Mouse (Mus musculus) heart, adult 2 months (tissue): Measurements from ENCODE around the gene Fbxo42. TPM values are rescaled to one million over a fixed set of nuclear protein-coding genes. Genes with fewer than 3 reads are reported as not detected.

Experiments used
- DNase-seq, 2 experiments: peaks; one replicate each; pipeline ENCODE4 v3.0.0; 2021
- H3K27ac ChIP-seq: fragments of 200-600 bp; 2 replicates; pipeline ENCODE4 v1.8.1; 2022
- H3K27me3 ChIP-seq: fragments of 200-500 bp; 2 replicates; pipeline ENCODE4 v1.6.1; 2012; ENCODE audit warnings: mild to moderate bottlenecking, low read length, inconsistent platforms, mixed read lengths; ENCODE audit not compliant: control insufficient read depth, insufficient read depth
- H3K36me3 ChIP-seq: fragments of 200-500 bp; 2 replicates; pipeline ENCODE4 v1.6.1; 2012; ENCODE audit warnings: low read length, inconsistent platforms; ENCODE audit not compliant: control insufficient read depth, insufficient read depth
- H3K4me1 ChIP-seq: fragments of 200-500 bp; 2 replicates; pipeline ENCODE4 v1.6.1; 2011; ENCODE audit warnings: low read length; ENCODE audit not compliant: control insufficient read depth, insufficient read depth
- H3K4me3 ChIP-seq: fragments of 200-600 bp; 2 replicates; pipeline ENCODE4 v1.8.1; 2022
- H3K79me2 ChIP-seq: fragments of 200-500 bp; replicated peaks from 2 replicates; pipeline ENCODE4 v1.6.1; 2012; ENCODE audit warnings: mild to moderate bottlenecking, inconsistent platforms, low read length, moderate library complexity, mixed read lengths; ENCODE audit not compliant: control insufficient read depth, insufficient read depth
- H3K9ac ChIP-seq: fragments of 200-500 bp; 2 replicates; pipeline ENCODE4 v1.6.1; 2012; ENCODE audit warnings: low read depth, mild to moderate bottlenecking, control low read depth, inconsistent platforms, low read length, mixed read lengths
- CTCF ChIP-seq: fragments of 200-600 bp; IDR thresholded peaks from 2 replicates; pipeline ENCODE4 v1.8.1; 2022; ENCODE audit warnings: antibody characterized with exemption, mild to moderate bottlenecking, moderate library complexity
- EP300 ChIP-seq: fragments of 200-500 bp; IDR thresholded peaks from 2 replicates; pipeline ENCODE4 v1.6.1; 2011; ENCODE audit warnings: low read depth, low read length, control low read depth; ENCODE audit not compliant: insufficient read depth
- POLR2A ChIP-seq: fragments of 200-500 bp; IDR thresholded peaks from 2 replicates; pipeline ENCODE4 v1.6.1; 2011; ENCODE audit warnings: mild to moderate bottlenecking, low read depth, low read length, control low read depth; ENCODE audit not compliant: insufficient read depth
- WGBS: fragments of 180-500 bp; shearing (Covaris S2); methylation state at CpG from one replicate; pipeline ENCODE4 v1.1.7; 2018; 5-methylcytosine and 5-hydroxymethylcytosine counted together
- intact Hi-C: fragments of 180-260 bp; cut with DNase I; formaldehyde crosslinking; loops from one replicate; pipeline ENCODE4 v1.15.1; 2025
- polyA plus RNA-seq: library from polyadenylated mRNA; depleted of rRNA; stranded (reverse); fragments of >200 nt; gene quantifications from 2 replicates; pipeline ENCODE4 v1.2.3, GENCODE M21; 2012
- total RNA-seq, 2 experiments: library from RNA; stranded (reverse); gene quantifications; 2 replicates each; pipeline ENCODE4 v1.2.3; 2021

The Fbxo42 gene
- total and polyA plus RNA-seq, 3 experiments, result 7.6 to 11.3 (median 9.0) TPM

DNA sequence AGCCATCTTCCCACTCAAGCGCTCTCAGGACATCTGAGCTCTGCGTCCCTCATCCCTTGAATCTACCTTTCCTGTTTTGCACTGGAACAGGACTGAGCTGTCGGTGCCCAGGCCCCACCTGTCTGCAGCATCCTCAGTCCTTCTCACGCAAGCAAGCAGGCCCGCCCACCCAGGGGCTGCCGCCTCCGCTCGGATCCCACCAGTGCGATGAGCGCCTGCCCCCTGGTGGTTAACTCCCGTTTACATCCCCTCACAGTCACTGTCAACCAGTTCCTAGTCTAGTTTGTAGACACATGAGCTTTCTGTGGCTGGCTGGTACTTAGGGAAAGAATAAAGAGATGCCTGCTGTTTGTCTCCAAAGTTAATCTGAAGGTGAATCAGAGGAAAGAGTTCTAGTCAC, 27.0 kb upstream of the Fbxo42 start:
- Histone ChIP-seq H3K9ac (no peak overlapping the region), H3K27me3 (no peaks in the 10 kb centered on the region), H3K79me2 (peaks cover 4% of the 10 kb centered on the region; the same call in 1 of the 2 replicates), H3K27ac (no peak overlapping the region), H3K4me3 (no peak overlapping the region), H3K36me3 (no peaks in the 10 kb centered on the region), H3K4me1 (peaks cover 15% of the 10 kb centered on the region)
- intact Hi-C loops, result no loop called here
- WGBS, result 31% methylated on average over 11 of the region's 11 CpGs
- no peak for DNase-seq
- no peak for TF ChIP-seq EP300
- peak; percentile 75 for TF ChIP-seq CTCF
- no peak for TF ChIP-seq POLR2A

DNA sequence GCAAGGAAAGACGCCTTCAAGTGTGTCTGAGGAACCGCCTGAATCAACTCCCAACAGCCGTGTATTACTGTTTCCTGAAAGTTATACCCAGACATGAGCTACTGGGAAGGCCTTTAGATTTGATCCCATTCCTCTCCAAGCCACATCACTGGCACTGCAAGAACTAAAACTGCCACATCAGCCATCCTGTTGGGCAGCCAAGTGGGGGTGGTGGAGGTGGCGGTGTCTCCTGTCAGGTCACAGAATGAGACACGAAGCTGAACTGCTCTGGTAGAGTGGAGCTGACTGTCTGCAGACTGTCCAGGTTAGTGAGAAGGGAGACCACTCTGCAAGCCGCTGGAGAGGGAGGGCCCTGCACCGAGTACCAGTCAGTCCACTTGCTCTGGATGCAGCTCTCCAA, 25.1 kb upstream of the Fbxo42 start:
- Histone ChIP-seq H3K79me2 (peaks cover 7% of the 10 kb centered on the region), H3K4me1 (peaks cover 20% of the 10 kb centered on the region), H3K4me3 (no peak overlapping the region), H3K36me3 (no peaks in the 10 kb centered on the region), H3K27me3 (no peaks in the 10 kb centered on the region), H3K9ac (no peak overlapping the region), H3K27ac (no peak overlapping the region)
- intact Hi-C loops, result no loop called here
- 61% methylated on average over 7 of the region's 7 CpGs for WGBS
- TF ChIP-seq EP300 (no peak), CTCF (no peak), POLR2A (no peak)
- no peak for DNase-seq

DNA sequence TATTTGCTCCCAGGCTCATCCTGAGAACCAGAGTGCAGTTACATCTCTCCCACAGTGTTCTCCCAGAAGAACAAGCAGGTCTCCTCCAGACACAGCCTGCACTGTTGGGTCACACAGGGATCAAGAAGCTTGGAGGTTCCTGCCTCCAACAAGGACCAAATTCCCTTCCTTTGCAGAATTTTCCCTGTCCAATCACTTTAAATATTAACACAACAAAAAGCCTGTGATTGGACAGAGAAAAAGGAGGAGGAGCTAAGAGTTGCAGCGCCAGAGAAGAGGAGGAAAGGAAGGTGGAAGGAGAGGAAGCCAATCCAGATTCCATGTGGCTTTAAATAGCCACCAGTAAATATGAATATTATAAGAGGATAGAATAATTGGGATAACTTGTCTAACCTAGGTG, 24.6 kb upstream of the Fbxo42 start:
- H3K79me2 ChIP-seq, result peaks cover 7% of the 10 kb centered on the region
- peaks cover 20% of the 10 kb centered on the region for H3K4me1 ChIP-seq
- no peak for TF ChIP-seq POLR2A
- no peak for TF ChIP-seq CTCF
- TF ChIP-seq EP300, result no peak
- intact Hi-C loops, result no loop called here
- no peaks in the 10 kb centered on the region for H3K27me3 ChIP-seq
- H3K4me3 ChIP-seq, result no peak overlapping the region
- DNase-seq, result no peak
- H3K36me3 ChIP-seq, result no peaks in the 10 kb centered on the region
- H3K9ac ChIP-seq, result no peak overlapping the region
- 8% methylated on average over 1 of the region's 1 CpGs for WGBS
- H3K27ac ChIP-seq, result no peak overlapping the region

DNA sequence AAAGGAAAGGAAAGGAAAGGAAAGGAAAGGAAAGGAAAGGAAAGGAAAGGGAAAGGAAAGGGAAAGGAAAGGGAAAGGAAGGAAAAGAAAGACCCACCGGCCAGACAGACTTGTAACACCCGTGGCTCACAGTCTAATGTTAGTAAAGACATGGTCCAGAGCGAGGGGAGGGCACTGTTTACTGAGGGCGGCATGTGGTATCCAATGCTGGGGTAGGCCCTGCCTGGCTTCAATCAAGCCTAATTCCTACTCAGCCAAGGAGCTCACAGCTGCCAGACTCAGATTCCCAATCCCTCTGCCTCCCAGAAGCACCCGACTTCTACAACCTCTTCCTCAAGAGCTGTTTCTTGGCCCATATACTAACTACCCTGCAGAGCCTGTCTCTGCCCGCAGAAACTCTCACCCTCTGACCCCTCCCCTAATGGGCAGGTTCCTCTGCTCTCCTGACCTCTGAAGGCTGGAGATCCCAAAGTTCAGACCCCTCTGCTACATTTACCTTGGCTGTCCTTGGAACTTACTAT, 18.5 kb upstream of the Fbxo42 start:
- Histone ChIP-seq H3K4me3 (no peak overlapping the region), H3K27ac (no peak overlapping the region), H3K79me2 (peaks cover 8% of the 10 kb centered on the region), H3K27me3 (no peaks in the 10 kb centered on the region), H3K9ac (no peak overlapping the region), H3K36me3 (peaks cover 3% of the 10 kb centered on the region; the same call in 1 of the 2 replicates), H3K4me1 (peaks cover 32% of the 10 kb centered on the region)
- no peak for TF ChIP-seq CTCF
- no peak for TF ChIP-seq POLR2A
- no peak for TF ChIP-seq EP300
- DNase-seq, result no peak
- 75% methylated on average over 6 of the region's 6 CpGs for WGBS
- intact Hi-C loops, result no loop called here

DNA sequence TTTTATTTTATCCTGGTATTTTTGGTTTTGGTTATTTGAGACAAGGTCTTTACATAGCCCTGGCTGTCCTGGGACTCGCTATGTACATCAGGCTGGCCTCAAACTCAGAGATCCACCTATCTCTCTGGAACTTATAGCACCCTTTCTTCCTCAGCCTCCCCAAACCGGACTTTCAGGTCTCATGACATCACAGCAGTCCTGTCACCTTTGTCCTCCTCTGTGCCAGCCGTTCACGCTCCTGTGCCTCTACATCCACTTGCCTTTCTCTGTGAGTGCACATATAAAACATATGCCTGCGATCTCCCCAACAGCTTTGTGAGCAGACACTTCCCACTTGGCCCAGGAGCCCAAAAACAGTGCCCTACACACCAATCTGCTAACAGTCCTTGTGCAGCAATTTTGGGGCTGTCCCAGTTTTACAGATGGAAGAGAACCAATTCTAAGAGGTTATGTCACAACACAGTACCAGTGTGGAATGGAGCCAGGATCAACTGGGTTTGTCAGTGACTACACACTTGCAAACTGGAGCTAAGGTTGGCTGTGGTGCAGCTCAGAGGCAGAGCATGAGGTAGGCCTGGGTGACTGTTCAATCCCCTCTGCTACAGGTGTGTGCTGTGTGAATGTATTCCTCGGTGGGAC, 16.9 kb upstream of the Fbxo42 start:
- intact Hi-C loops, result loop anchor here (10.0 kb wide), 1 partner anchor 664 kb away; the partner anchor contains the start of genes Casp9 and Dnajc16
- Histone ChIP-seq H3K9ac (no peak overlapping the region), H3K4me1 (peaks cover 40% of the 10 kb centered on the region), H3K27ac (no peak overlapping the region), H3K36me3 (peaks cover 6% of the 10 kb centered on the region), H3K27me3 (no peaks in the 10 kb centered on the region), H3K4me3 (no peak overlapping the region), H3K79me2 (peaks cover 8% of the 10 kb centered on the region)
- TF ChIP-seq CTCF (no peak), POLR2A (no peak), EP300 (0 out of 2 replicates have a peak, but pooled peaks have one; percentile 11)
- WGBS, result 67% methylated on average over 6 of the region's 6 CpGs
- no peak for DNase-seq

DNA sequence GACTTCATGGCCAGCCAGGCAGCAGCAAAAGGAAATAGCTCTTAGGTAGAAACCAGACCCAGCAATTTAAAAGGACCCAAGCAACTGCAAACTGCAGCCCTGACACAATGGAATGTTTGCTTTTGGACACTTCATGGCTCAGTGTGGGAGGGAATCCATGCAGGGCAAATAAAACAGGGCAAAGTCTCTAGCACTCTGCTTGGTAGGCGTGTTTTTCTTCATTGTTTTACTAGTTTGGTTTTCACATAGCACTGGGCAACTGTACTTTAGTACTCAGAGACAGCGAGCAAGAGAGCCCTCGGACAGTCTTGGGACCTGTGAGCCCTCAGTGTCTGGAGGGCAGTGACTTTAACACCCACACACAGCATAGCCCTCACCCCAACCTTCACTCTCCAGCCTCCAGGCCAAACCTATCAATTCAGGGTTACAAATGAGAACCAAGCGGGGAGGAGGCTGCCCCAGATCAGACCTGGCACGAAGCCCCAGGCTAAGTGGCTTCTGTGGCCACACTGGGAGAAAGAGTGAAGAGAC, 16.1 kb upstream of the Fbxo42 start:
- TF ChIP-seq CTCF, result no peak
- TF ChIP-seq POLR2A, result no peak
- no peak for TF ChIP-seq EP300
- peaks cover 6% of the 10 kb centered on the region for H3K36me3 ChIP-seq
- H3K9ac ChIP-seq, result no peak overlapping the region
- intact Hi-C loops, result loop anchor here (10.0 kb wide), 1 partner anchor 663 kb away; the partner anchor contains the start of genes Casp9 and Dnajc16
- no peaks in the 10 kb centered on the region for H3K27me3 ChIP-seq
- H3K4me3 ChIP-seq, result no peak overlapping the region
- peaks cover 36% of the 10 kb centered on the region for H3K4me1 ChIP-seq
- H3K79me2 ChIP-seq, result peaks cover 6% of the 10 kb centered on the region
- 33% methylated on average over 5 of the region's 5 CpGs for WGBS
- no peak overlapping the region for H3K27ac ChIP-seq
- DNase-seq, result no peak
